16 mouse cellular contexts compared by ENCODE assay signal in the genomic region with DNA sequence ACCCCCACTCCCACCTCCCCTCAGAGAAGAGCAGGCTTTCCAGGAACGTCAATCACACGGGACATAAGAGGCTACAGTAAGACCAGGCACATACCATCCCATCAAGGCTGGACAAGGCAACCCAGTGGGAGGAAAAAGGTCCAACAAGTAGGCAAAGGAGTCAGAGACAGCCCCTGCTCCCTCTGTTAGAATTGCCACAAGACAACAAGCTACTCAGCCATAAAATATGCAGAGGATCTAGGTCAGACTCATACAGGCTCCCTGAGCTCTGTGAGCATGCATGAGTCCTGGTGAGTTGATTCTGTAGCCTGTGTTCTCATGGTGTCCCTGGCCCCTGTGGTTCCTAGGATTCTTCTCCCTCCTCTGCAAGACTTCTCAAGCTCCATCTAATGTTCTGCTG.
"Had no signal": no experiment of that assay in that cellular context is flagged by ENCODE, and none has a peak within 500 bp of the region (broad histone marks: within the 10 kb centered on the region; RNA-seq: fewer than 3 reads in every experiment).

No protein-coding gene starts in this region.

- H3K27me3 ChIP-seq: neural tube, embryonic 12.5 days; neural tube, embryonic 13.5 days; neural tube, embryonic 15.5 days; stomach, embryonic 15.5 days had no signal

- H3K36me3 ChIP-seq: neural tube, embryonic 12.5 days; neural tube, embryonic 13.5 days; neural tube, embryonic 15.5 days; stomach, embryonic 15.5 days had no signal

- H3K4me1 ChIP-seq: neural tube, embryonic 12.5 days; neural tube, embryonic 13.5 days; neural tube, embryonic 15.5 days; stomach, embryonic 15.5 days had no signal

- H3K27ac ChIP-seq: neural tube, embryonic 12.5 days; neural tube, embryonic 13.5 days; neural tube, embryonic 15.5 days; stomach, embryonic 15.5 days; stomach, postnatal 0 days had no signal

- H3K9me3 ChIP-seq: neural tube, embryonic 12.5 days; neural tube, embryonic 13.5 days; neural tube, embryonic 15.5 days; stomach, embryonic 15.5 days had no signal

- H3K9ac ChIP-seq: neural tube, embryonic 12.5 days; neural tube, embryonic 13.5 days; neural tube, embryonic 15.5 days; stomach, embryonic 15.5 days had no signal

- H3K4me2 ChIP-seq: neural tube, embryonic 12.5 days; neural tube, embryonic 13.5 days; neural tube, embryonic 15.5 days; stomach, embryonic 15.5 days had no signal

- H3K4me3 ChIP-seq: neural tube, embryonic 12.5 days; neural tube, embryonic 13.5 days; neural tube, embryonic 15.5 days; stomach, embryonic 15.5 days had no signal

- DNase-seq: right cerebral cortex, adult 18-20 months; right cerebral cortex, postnatal 14 days; right cerebral cortex, postnatal 25 days; right cerebral cortex, postnatal 4 days; spleen, adult 18-20 months; thymus, adult 18-20 months; thymus, adult 2 months; thymus, postnatal 14 days; thymus, postnatal 25 days; thymus, postnatal 36 days; thymus, postnatal 4 days had no signal
